Mouse (Mus musculus): ENCODE measurements around the gene Dera. TPM values are rescaled to one million over a fixed set of nuclear protein-coding genes. Genes with fewer than 3 reads are reported as not detected.

The Dera gene
- polyA plus RNA-seq, 1 experiment = 1.2 TPM

GRCm38 (mm10) chr6:137796596-137797567, 42.5 kb downstream of the Dera start:
- H3K27me3 ChIP-seq (ENCODE audit: control insufficient read depth) = no peaks in the 10 kb centered on the region
- H3K36me3 ChIP-seq (ENCODE audit: control insufficient read depth) = peaks cover 26% of the 10 kb centered on the region
- no peak overlapping the region for H3K4me3 ChIP-seq (replicated peaks)
- H3K4me1 ChIP-seq (ENCODE audit: control insufficient read depth) = no peaks in the 10 kb centered on the region
- H3K9me3 ChIP-seq (ENCODE audit: control insufficient read depth, low read length) = peaks cover 6% of the 10 kb centered on the region
- no peak for TF ChIP-seq GATA1 (IDR thresholded peaks at IDR 0.05; ENCODE audit: low read length)
- TF ChIP-seq TAL1 (IDR thresholded peaks at IDR 0.05; ENCODE audit: low read length) = no peak

- H3K9me3 ChIP-seq (ENCODE audit: control insufficient read depth, low read length) = peaks cover 3% of the 10 kb centered on the region; the same call in 1 of the 2 replicates
- H3K4me3 ChIP-seq (replicated peaks) = no peak overlapping the region
- H3K27me3 ChIP-seq (ENCODE audit: control insufficient read depth) = no peaks in the 10 kb centered on the region
- no peaks in the 10 kb centered on the region for H3K4me1 ChIP-seq (ENCODE audit: control insufficient read depth)
- no peak for TF ChIP-seq TAL1 (IDR thresholded peaks at IDR 0.05; ENCODE audit: low read length)
- no peak for TF ChIP-seq GATA1 (IDR thresholded peaks at IDR 0.05; ENCODE audit: low read length)
- H3K36me3 ChIP-seq (ENCODE audit: control insufficient read depth) = peaks cover 21% of the 10 kb centered on the region
Measured at GRCm38 (mm10) chr6:137799253-137799652, 44.9 kb downstream of the Dera start.

GRCm38 (mm10) chr6:137803456-137804005, 49.2 kb downstream of the Dera start:
- Histone ChIP-seq H3K4me1 (ENCODE audit: control insufficient read depth) (no peaks in the 10 kb centered on the region), H3K4me3 (replicated peaks) (no peak overlapping the region), H3K36me3 (ENCODE audit: control insufficient read depth) (peaks cover 13% of the 10 kb centered on the region), H3K9me3 (ENCODE audit: control insufficient read depth, low read length) (peaks cover 3% of the 10 kb centered on the region; the same call in 1 of the 2 replicates), H3K27me3 (ENCODE audit: control insufficient read depth) (no peaks in the 10 kb centered on the region)
- TF ChIP-seq TAL1 (IDR thresholded peaks at IDR 0.05; ENCODE audit: low read length) (no peak), GATA1 (IDR thresholded peaks at IDR 0.05; ENCODE audit: low read length) (no peak)

GRCm38 (mm10) chr6:137804121-137804520, 49.8 kb downstream of the Dera start:
- Histone ChIP-seq H3K4me1 (ENCODE audit: control insufficient read depth) (no peaks in the 10 kb centered on the region), H3K36me3 (ENCODE audit: control insufficient read depth) (peaks cover 8% of the 10 kb centered on the region), H3K27me3 (ENCODE audit: control insufficient read depth) (no peaks in the 10 kb centered on the region), H3K9me3 (ENCODE audit: control insufficient read depth, low read length) (peaks cover 3% of the 10 kb centered on the region; the same call in 1 of the 2 replicates), H3K4me3 (replicated peaks) (no peak overlapping the region)
- TF ChIP-seq GATA1 (IDR thresholded peaks at IDR 0.05; ENCODE audit: low read length) (no peak), TAL1 (IDR thresholded peaks at IDR 0.05; ENCODE audit: low read length) (no peak)

GRCm38 (mm10) chr6:137804606-137805005, 50.3 kb downstream of the Dera start:
- Histone ChIP-seq H3K9me3 (ENCODE audit: control insufficient read depth, low read length) (peaks cover 3% of the 10 kb centered on the region; the same call in 1 of the 2 replicates), H3K27me3 (ENCODE audit: control insufficient read depth) (no peaks in the 10 kb centered on the region), H3K4me3 (replicated peaks) (no peak overlapping the region), H3K4me1 (ENCODE audit: control insufficient read depth) (no peaks in the 10 kb centered on the region), H3K36me3 (ENCODE audit: control insufficient read depth) (peaks cover 5% of the 10 kb centered on the region)
- TF ChIP-seq GATA1 (IDR thresholded peaks at IDR 0.05; ENCODE audit: low read length) (no peak), TAL1 (IDR thresholded peaks at IDR 0.05; ENCODE audit: low read length) (no peak)

DNA sequence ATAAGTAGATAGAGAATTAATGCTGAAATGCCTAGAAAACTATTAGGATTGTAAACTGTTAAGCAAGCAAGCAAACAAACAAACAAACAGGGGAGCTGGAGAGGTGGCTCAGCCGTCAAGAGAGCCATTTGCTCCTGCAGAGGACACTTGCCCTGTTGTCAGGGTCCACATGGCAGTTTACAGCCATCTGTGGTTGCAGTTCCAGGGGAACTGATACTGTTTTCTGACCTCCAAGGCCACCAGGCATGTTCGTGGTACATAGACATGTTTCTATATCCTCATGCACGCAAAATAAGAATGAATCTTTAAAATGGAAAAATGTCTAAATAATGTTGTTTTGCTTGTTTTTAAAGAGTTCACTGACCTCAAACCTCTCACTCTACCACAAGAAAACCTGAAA, 52.0 kb downstream of the Dera start:
- Histone ChIP-seq H3K9me3 (ENCODE audit: control insufficient read depth, low read length) (no peaks in the 10 kb centered on the region), H3K4me1 (ENCODE audit: control insufficient read depth) (no peaks in the 10 kb centered on the region), H3K27me3 (ENCODE audit: control insufficient read depth) (no peaks in the 10 kb centered on the region), H3K36me3 (ENCODE audit: control insufficient read depth) (no peaks in the 10 kb centered on the region; the same call in 1 of the 2 replicates), H3K4me3 (replicated peaks) (no peak overlapping the region)
- TF ChIP-seq TAL1 (IDR thresholded peaks at IDR 0.05; ENCODE audit: low read length) = no peak

- Histone ChIP-seq H3K9me3 (ENCODE audit: control insufficient read depth, low read length) (no peaks in the 10 kb centered on the region), H3K36me3 (ENCODE audit: control insufficient read depth) (no peaks in the 10 kb centered on the region; the same call in 1 of the 2 replicates), H3K27me3 (ENCODE audit: control insufficient read depth) (no peaks in the 10 kb centered on the region), H3K4me1 (ENCODE audit: control insufficient read depth) (no peaks in the 10 kb centered on the region), H3K4me3 (replicated peaks) (no peak overlapping the region)
- no peak for TF ChIP-seq TAL1 (IDR thresholded peaks at IDR 0.05; ENCODE audit: low read length)
- TF ChIP-seq GATA1 (IDR thresholded peaks at IDR 0.05; ENCODE audit: low read length) = no peak
Measured at GRCm38 (mm10) chr6:137806806-137807205, 52.5 kb downstream of the Dera start.

DNA sequence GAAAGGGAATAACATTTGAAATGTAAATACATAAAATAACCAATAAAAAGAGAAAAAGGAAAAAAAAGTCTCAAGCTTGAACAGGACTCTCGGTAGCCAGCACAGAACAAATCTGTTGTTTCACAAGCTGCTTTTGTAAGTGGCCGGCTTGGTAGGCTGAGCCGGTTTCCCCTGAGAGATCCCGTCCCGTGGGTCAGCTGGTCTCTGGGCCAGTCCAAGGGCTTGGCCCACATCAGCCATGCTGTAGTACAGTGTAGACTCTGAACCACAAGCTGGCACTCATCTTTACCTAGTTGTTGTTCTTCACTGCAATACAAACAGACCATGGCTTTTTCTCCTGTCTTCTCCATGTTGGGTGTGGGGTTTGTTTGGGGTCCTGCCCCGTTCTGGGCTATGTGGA, 53.0 kb downstream of the Dera start:
- Histone ChIP-seq H3K4me3 (replicated peaks) (no peak overlapping the region), H3K36me3 (ENCODE audit: control insufficient read depth) (no peaks in the 10 kb centered on the region; the same call in 1 of the 2 replicates), H3K27me3 (ENCODE audit: control insufficient read depth) (no peaks in the 10 kb centered on the region), H3K4me1 (ENCODE audit: control insufficient read depth) (no peaks in the 10 kb centered on the region), H3K9me3 (ENCODE audit: control insufficient read depth, low read length) (no peaks in the 10 kb centered on the region)
- TF ChIP-seq GATA1 (IDR thresholded peaks at IDR 0.05; ENCODE audit: low read length) = no peak
- no peak for TF ChIP-seq TAL1 (IDR thresholded peaks at IDR 0.05; ENCODE audit: low read length)

DNA sequence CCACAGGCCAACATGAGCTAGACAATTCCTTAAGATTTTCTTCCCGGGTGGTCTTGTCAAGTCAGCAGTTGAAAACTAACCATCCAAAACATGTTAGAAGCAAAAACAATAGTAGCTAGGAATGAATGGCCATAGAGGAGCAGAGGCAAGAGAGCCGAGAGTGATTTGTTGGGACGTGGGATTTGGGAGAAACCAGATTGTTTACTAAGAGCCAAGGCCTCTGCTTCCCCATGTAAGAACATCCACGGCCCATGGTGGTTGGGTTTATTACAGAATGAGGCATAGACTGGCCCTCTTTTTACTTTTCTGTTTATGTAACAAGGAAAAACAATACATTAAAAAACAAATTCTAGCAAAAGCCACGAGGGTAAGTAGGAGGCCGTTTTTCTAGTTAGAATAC, 54.4 kb downstream of the Dera start:
- TF ChIP-seq TAL1 (IDR thresholded peaks at IDR 0.05; ENCODE audit: low read length) = no peak
- no peak for TF ChIP-seq GATA1 (IDR thresholded peaks at IDR 0.05; ENCODE audit: low read length)
- no peaks in the 10 kb centered on the region for H3K4me1 ChIP-seq (ENCODE audit: control insufficient read depth)
- H3K9me3 ChIP-seq (ENCODE audit: control insufficient read depth, low read length) = no peaks in the 10 kb centered on the region
- H3K27me3 ChIP-seq (ENCODE audit: control insufficient read depth) = no peaks in the 10 kb centered on the region
- no peaks in the 10 kb centered on the region; the same call in none of the 2 replicates for H3K36me3 ChIP-seq (ENCODE audit: control insufficient read depth)
- no peak overlapping the region for H3K4me3 ChIP-seq (replicated peaks)

Measured in erythroblast, embryonic 14.5 days (primary cell).